Mouse (Mus musculus) stomach, embryonic 14.5 days (tissue): ENCODE measurements around the gene Olfr1034. TPM values are rescaled to one million over a fixed set of nuclear protein-coding genes. Genes with fewer than 3 reads are reported as not detected.

Source experiments
- ATAC-seq: fragments of 200-750 bp; cut with Nextera tagmentation; 2 replicates; pipeline ENCODE4 v1.8.0; 2017; ENCODE audit warnings: low read depth, moderate TSS enrichment; ENCODE audit not compliant: insufficient number of reproducible peaks, insufficient read depth, low FRiP score
- H3K27ac ChIP-seq: fragments of 300-500 bp; sonication (generic); 2 replicates; pipeline ENCODE4 v1.5.1; 2014; ENCODE audit warnings: mild to moderate bottlenecking, low read length, moderate library complexity, mixed read lengths
- H3K27me3 ChIP-seq: fragments of 300-500 bp; sonication (generic); 2 replicates; pipeline ENCODE4 v1.6.1; 2014; ENCODE audit warnings: low read length, control low read depth, mixed read lengths; ENCODE audit not compliant: control insufficient read depth, insufficient read depth
- H3K36me3 ChIP-seq: fragments of 300-500 bp; sonication (generic); 2 replicates; pipeline ENCODE4 v1.6.1; 2014; ENCODE audit warnings: mild to moderate bottlenecking, control low read depth, low read length, moderate library complexity, mixed read lengths; ENCODE audit not compliant: control insufficient read depth, insufficient read depth
- H3K4me1 ChIP-seq: fragments of 300-500 bp; sonication (generic); 2 replicates; pipeline ENCODE4 v1.6.1; 2014; ENCODE audit warnings: low read length, control low read depth, mixed read lengths; ENCODE audit not compliant: control insufficient read depth, insufficient read depth
- H3K4me2 ChIP-seq: fragments of 300-500 bp; sonication (generic); replicated peaks from 2 replicates; pipeline ENCODE4 v1.6.1; 2014; ENCODE audit warnings: low read depth, low read length, control low read depth
- H3K4me3 ChIP-seq: fragments of 300-500 bp; sonication (generic); 2 replicates; pipeline ENCODE4 v1.5.1; 2014; ENCODE audit warnings: low read depth, low read length, control low read depth
- H3K9ac ChIP-seq: fragments of 300-500 bp; sonication (generic); replicated peaks from 2 replicates; pipeline ENCODE4 v1.6.1; 2014; ENCODE audit warnings: low read depth, mild to moderate bottlenecking, control low read depth, low read length, moderate library complexity, mixed read lengths
- H3K9me3 ChIP-seq: fragments of 300-500 bp; sonication (generic); 2 replicates; pipeline ENCODE4 v1.6.1; 2016; ENCODE audit warnings: low read depth, low read length, control low read depth; ENCODE audit not compliant: control insufficient read depth
- WGBS: fragments of 180-500 bp; shearing (Covaris S2); extraction: QIAGEN DNeasy Blood & Tissue Kit; methylation state at CpG from one replicate; pipeline ENCODE4 v1.1.7; 2014; 5-methylcytosine and 5-hydroxymethylcytosine counted together
- polyA plus RNA-seq: library from polyadenylated mRNA; unstranded; fragments of >200 nt; fragmentation: Nextera tagmentation; extraction: Ambion mirVana; gene quantifications from 2 replicates; pipeline ENCODE4 v1.2.1, GENCODE M21; 2014

Gene Olfr1034
- polyA plus RNA-seq, 1 experiment from 2014 or later = 0.07 TPM

DNA sequence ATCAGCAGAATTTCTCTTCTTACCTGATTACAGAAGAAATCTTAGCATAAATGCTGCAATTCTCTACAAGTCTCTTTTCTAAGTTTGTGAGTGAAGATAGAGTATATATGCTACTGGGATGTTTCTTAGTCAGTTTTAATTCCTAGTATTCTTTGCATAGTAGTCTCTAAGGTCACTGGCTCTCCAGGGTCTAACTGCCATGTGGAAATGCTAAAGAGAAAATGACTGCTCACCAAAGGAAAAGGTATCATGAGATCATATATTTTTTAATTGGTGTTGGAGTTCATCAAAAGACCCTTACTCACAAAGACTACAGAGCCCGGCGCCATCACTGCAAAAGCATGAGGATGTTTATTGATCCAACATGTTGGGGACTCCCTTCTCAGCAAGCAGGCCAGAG is 41.6 kb downstream of the Olfr1034 start, which contains the start of gene Olfr1037:
TSS of gene Olfr1037 (minus strand) at position 101 of the 400 bp plus-strand sequence.
- Histone ChIP-seq H3K27me3 (no peaks in the 10 kb centered on the region), H3K4me2 (no peak within 1 kb of the TSS), H3K9ac (no peak within 1 kb of the TSS), H3K4me3 (no peak within 1 kb of the TSS), H3K36me3 (no peaks in the 10 kb centered on the region), H3K27ac (no peak within 1 kb of the TSS), H3K9me3 (no peaks in the 10 kb centered on the region), H3K4me1 (no peaks in the 10 kb centered on the region)
- no peak for ATAC-seq
- WGBS = 90% methylated on average over 2 of the region's 2 CpGs

Other genes starting within 250 kb of the Olfr1034 start
- not detected in 2 replicates for gene Olfr1016, start 243.3 kb upstream of the Olfr1034 start, polyA plus RNA-seq
- not detected in 2 replicates for gene Olfr1018, start 227.4 kb upstream of the Olfr1034 start, polyA plus RNA-seq
- gene Olfr1019, start 200.4 kb upstream of the Olfr1034 start, polyA plus RNA-seq = not detected in 2 replicates
- not detected in 2 replicates for gene Olfr1020, start 198.8 kb upstream of the Olfr1034 start, polyA plus RNA-seq
- gene Olfr1022, start 177.3 kb upstream of the Olfr1034 start, polyA plus RNA-seq = not detected in 2 replicates
- not detected in 2 replicates for gene Olfr1023, start 160.2 kb upstream of the Olfr1034 start, polyA plus RNA-seq
- not detected in 2 replicates for gene Olfr1024, start 140.8 kb upstream of the Olfr1034 start, polyA plus RNA-seq
- not detected in 2 replicates for gene Olfr1025-ps1, start 130.7 kb upstream of the Olfr1034 start, polyA plus RNA-seq
- not detected in 2 replicates for gene Olfr1026, start 124.3 kb upstream of the Olfr1034 start, polyA plus RNA-seq
- gene Olfr1028, start 95.4 kb upstream of the Olfr1034 start, polyA plus RNA-seq = not detected in 2 replicates
- gene Olfr1029, start 72.0 kb upstream of the Olfr1034 start, polyA plus RNA-seq = not detected in 2 replicates
- gene Olfr1030, start 66.6 kb upstream of the Olfr1034 start, polyA plus RNA-seq = not detected in 2 replicates
- not detected in 2 replicates for gene Olfr1031, start 55.6 kb upstream of the Olfr1034 start, polyA plus RNA-seq
- gene Olfr1032, start 40.3 kb upstream of the Olfr1034 start, polyA plus RNA-seq = not detected in 2 replicates
- 2.6 and 5.0 TPM in 2 replicates for gene Olfr1033, start 25.2 kb upstream of the Olfr1034 start, polyA plus RNA-seq
- not detected in 2 replicates for gene Olfr1036, start 28.1 kb downstream of the Olfr1034 start, polyA plus RNA-seq
- not detected in 2 replicates for gene Olfr1037, start 41.5 kb downstream of the Olfr1034 start, polyA plus RNA-seq
- gene Olfr1039, start 90.1 kb downstream of the Olfr1034 start, polyA plus RNA-seq = not detected in 2 replicates
- not detected in 2 replicates for gene Olfr1040, start 100.9 kb downstream of the Olfr1034 start, polyA plus RNA-seq
- gene Olfr1042, start 116.0 kb downstream of the Olfr1034 start, polyA plus RNA-seq = not detected in 2 replicates
- not detected in 2 replicates for gene Olfr1043, start 121.7 kb downstream of the Olfr1034 start, polyA plus RNA-seq
- gene Olfr1044, start 132.0 kb downstream of the Olfr1034 start, polyA plus RNA-seq = not detected in 2 replicates
- gene Olfr52, start 139.8 kb downstream of the Olfr1034 start, polyA plus RNA-seq = not detected in 2 replicates
- not detected in 2 replicates for gene Olfr1045, start 157.1 kb downstream of the Olfr1034 start, polyA plus RNA-seq
- gene Olfr1046, start 173.5 kb downstream of the Olfr1034 start, polyA plus RNA-seq = not detected in 2 replicates
- gene Olfr1047, start 185.5 kb downstream of the Olfr1034 start, polyA plus RNA-seq = not detected in 2 replicates
- not detected in 2 replicates for gene Olfr1048, start 194.4 kb downstream of the Olfr1034 start, polyA plus RNA-seq
- gene Olfr1049, start 212.5 kb downstream of the Olfr1034 start, polyA plus RNA-seq = not detected in 2 replicates
- gene Olfr1051, start 233.2 kb downstream of the Olfr1034 start, polyA plus RNA-seq = not detected in 2 replicates
- not detected in 2 replicates for gene Olfr1052, start 246.6 kb downstream of the Olfr1034 start, polyA plus RNA-seq